Mouse (Mus musculus) gastrocnemius, postnatal 10 days (tissue): ENCODE measurements around the gene Abca8b. TPM values are rescaled to one million over a fixed set of nuclear protein-coding genes. Genes with fewer than 3 reads are reported as not detected.
"Not testable (repeated sequence)": the region's sequence is repeated elsewhere in the genome, so short reads cannot be mapped to it uniquely, and the experiment has no call there.

Source experiments
- DNase-seq: peaks from one replicate; pipeline ENCODE4 v3.0.0; 2021; ENCODE audit warnings: mixed read lengths
- long read RNA-seq, 2 experiments: library from polyadenylated mRNA; stranded (forward); transcript quantifications; one replicate each; pipeline ENCODE4 v2.0.0; 2021
- total RNA-seq, 2 experiments: library from RNA; stranded (reverse); gene quantifications; 2 replicates each; pipeline ENCODE4 v1.2.3; 2021

Abca8b gene
- total RNA-seq: 10 to 100 TPM; 11.3 to 12.1 TPM
- long read RNA-seq, experiment 1, full-length matches to known transcripts: 1 of 3 reads
- long read RNA-seq, experiment 1, partial matches to known transcripts: 0 of 3 reads
- long read RNA-seq, experiment 1, other reads (novel, unspliced or antisense): 2 of 3 reads
- long read RNA-seq, experiment 2, full-length matches to known transcripts: 2 of 5 reads
- long read RNA-seq, experiment 2, partial matches to known transcripts: 1 of 5 reads
- long read RNA-seq, experiment 2, other reads (novel, unspliced or antisense): 2 of 5 reads

DNA sequence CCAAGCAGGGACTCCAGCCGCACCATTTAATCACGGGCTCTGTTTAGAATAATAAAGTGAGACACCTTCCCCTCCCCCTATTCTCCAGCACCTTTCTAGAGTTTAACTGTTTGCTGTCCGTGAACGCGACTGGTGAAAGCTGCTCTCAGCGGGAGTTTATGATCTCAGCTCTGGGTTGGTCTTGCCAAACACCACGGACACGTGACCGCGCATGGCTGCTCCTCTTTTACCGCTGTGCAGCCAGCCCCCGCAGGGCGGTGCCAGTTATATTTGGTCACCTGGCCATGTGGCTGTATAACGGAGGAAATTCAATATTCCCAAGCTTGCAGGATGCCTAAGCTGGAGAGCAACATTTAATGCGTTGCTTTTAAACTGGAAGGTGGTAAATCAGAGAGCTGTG is at the start of gene Abca8b:
Gene Abca8b, minus strand, starts transcription at position 222 of the 400 bp plus-strand sequence.
- DNase-seq: peak; percentile 81

DNA sequence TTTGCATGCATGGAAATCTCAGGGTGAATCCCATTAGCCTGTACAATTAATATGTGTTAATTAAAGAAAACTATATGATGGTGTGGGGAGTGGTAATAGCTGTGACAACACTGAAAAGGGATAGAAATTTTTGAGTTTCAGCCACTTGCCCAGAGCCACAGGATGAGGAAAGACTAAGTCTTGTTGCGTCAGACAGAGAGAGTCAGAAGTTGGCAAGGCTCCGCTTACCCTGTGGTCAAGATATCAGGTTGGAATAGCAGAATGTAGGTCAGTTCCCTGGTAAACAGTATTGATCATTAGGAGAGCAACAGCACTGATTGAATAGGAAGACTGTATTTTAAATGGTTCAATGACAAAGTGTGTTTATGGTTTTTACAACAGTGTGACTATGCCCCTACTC is 42.1 kb upstream of the Abca8b start:
- DNase-seq: no peak

DNA sequence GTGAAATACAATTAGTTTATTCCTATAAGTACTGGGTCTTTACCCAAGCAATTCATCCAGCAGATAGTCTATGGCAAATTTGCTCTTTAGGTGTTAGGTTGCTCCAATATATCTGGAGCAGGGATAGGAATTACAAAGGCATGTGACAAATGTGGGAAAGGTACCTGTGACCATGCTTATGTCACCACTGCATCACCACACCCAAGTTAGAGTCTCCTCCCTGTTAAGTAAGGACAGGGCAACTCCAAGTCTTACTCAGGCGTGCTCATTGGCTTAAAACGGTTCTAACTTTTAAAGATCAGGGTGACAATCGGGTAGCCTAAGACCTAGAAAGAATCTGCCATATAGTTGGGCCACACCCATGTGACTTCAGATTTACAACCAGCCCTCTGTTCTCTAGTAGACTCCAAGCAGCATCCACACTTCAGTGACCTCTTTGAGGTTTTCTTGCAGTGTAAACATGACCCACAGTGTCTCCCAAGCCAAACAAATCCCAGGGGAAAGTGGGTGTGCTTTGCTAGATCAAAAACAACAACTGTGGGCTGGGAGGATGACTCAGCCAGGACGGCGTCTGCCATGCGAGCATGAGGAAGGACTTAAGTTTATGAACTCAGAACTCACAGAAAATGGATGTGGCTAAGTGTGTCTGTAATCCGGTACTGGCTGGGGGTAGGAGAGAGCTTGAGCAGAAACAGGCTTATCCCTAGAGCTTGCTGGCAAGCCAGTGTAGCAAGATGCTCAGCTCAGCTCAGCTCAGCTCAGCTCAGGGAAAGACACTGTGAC is 33.5 kb upstream of the Abca8b start:
- DNase-seq: no peak

DNA sequence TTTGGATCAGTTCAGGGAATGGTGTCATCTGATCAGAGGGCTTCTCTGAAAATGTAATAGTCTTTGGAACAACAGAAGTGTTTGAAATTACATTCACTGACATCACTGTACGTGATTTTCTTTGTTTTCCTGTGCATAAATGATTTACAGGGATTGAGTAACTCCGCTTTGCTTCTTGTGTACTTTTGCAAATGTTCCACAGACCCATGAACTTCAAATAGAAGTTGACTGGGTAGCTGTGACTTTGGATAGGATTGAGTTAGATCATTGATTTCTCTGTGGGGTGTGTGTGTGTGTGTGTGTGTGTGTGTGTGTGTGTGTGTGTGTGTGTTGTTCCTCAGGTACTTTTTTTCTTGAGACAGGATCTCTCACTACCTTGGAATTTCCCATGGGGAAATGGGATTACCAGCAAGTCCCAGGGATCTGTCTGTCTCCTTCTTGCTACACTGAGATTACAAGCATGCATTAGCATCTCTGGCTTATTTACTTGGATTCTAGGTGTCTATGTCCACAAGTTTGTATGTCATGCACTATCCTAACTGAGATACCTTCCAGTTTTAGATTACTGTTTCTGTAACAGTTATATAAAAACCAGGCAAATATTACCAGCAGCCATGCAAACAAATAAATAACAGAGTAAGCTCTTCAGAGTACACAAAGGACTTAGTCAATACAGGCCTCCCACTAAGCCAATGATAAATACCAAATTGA is 15.3 kb upstream of the Abca8b start:
- no peak for DNase-seq

DNA sequence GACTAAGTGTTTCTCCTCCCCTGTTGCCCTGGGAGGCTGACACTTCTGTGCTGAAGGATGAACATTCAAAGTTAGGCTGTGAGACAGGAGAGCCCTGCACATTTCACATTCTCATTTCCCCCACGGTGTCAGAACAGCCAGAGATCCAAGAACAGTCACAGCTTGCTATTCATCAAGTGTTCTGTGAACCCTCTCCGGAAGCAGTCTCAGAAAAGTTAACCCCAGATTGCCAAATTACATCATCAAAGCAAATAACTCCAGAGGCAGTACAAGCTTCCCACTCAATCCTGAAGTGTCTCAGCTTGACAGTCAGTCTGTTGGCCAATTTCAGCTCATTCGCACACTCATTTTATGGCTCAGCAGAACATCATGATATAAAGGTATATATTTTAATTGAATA is 632 bp downstream of the Abca8b start:
- DNase-seq: no peak

DNA sequence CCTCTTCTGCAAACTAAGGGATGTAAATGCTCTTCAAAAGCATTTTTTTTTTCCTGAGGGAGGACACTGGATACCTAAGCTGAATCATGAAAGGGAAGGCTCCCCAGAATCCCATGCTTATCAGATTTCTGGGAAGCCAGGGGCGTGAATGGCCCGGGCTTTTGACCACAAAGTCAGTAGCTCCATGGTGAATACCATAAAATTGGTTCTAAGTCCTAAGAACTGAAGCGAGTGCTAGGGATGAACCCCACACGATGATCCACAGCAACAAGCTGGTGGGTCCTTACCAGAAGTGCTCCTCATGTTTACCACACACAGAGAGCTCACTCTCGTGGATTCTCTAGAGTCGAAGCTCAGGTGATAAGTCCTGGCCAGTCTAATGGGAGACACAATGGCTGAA is 1.6 kb downstream of the Abca8b start:
- no peak for DNase-seq

DNA sequence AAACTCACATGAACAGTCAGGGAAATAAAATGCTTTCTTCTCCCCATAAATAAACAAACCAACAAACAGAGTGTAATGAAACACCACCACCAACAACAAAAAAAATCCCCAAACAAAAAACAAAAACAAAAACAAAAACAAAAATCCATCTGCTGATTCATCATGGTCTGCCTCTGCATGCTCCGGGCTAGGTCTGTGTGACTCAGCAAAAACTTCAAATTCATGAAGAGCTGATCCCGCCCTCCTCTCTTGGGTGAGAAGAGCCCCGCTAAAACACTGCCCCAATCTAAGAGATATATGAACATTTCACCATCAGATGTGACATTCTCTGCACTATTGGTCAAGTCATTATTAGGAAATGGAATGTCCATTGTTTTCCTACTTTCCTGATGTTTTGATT is 4.4 kb downstream of the Abca8b start:
- DNase-seq: no peak

DNA sequence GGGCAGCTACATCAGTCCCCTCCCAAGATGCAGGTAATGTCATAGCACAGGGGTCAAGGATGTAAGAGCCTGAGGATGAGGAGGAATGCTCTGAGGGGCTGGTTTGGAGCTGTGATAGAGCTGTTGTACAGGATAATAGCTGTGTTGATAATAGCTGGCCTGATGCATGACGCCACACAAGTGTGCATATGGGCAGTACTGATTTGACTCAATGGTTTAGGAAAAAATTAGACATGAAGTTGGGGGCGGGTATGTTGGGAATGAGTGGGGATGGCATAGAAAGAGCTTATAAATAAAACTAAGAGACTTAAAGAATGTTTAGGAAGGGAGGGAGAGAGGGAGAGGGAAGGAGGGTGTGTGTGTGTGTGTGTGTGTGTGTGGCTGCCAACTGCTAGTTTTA is 5.4 kb downstream of the Abca8b start:
- DNase-seq: no peak

DNA sequence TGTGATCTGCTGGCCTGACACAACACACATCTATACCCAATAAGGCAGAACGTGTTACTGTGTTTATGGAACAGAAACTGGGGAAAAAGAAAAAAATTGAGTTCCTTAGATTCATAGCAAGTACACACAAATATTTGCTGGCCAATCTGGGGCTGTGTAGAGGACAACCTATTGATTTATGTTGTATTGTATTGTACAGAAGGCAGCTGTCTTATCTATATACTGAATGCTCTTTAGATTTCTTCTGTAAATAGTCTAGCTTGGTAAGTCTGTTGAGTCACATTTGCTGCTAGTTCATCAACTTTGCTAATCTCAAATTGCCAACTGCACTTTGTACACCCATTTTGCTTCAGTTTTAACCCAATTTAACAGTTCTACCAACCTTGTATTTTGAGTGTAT is 7.5 kb downstream of the Abca8b start:
- DNase-seq: no peak

DNA sequence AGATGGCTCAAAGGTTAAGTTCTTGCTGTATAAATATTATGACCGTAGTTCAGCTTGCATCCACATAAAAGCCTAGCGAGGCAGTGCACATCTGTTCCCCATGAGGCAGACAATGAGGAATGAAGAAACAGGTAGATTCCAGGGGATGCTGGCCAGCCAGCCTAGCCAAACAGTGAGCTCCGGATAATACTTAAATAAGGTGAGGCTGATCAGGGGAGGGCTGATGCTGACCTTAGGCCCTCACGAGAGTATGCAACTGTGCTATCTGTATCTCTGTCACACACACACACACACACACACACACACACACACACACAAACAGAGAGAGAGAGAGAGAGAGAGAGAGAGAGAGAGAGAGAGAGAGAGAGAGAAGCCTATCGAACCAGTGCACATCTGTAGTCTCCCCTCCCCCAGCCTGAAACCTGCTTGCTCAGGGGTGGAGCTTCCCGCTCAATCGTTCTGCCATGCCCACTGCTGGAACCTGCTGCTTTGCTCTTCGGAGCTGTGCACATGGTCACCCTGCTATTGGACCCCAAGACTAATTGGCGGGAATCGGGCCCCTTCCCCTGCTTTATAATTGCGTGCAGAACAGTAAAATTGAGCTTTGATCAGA is 8.1 kb downstream of the Abca8b start:
- DNase-seq: not testable (repeated sequence)

DNA sequence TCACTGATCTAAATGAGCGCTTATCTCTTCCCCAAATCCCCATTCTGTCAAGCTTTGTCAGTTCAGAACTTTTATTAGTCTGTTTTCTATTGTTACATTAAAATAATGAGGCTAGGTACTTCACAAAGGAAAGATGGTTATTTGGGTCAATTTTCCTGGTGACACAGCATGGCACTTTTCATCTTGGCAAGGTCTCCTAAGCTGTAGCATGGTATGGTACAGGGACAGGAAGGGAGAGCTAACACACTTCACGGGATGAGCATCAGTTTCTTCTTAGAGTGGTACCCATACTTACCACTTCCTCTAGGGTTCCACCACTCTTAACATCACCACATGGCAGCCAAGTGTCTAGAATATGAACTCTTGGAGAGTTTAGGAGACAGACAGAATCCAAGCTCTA is 13.8 kb downstream of the Abca8b start:
- no peak for DNase-seq

DNA sequence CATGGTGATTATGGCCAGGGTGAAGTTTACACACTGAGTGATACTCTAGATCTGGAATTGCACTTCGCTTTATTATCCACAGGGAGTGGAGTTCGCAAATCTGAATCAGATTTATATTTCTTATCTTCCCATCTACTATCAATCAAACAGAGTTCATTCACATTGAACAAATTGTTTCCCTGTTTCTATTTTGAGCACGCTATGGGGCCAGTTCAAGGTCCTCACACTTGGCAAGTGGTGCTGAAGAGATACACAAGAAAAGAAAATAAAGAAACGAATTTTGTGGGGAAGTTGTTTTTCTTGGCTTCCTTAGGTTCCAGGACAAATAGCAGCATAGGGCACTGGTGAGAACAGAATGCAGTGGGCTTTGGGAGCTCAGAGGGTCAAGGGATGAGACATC is 25.1 kb downstream of the Abca8b start:
- DNase-seq: no peak

DNA sequence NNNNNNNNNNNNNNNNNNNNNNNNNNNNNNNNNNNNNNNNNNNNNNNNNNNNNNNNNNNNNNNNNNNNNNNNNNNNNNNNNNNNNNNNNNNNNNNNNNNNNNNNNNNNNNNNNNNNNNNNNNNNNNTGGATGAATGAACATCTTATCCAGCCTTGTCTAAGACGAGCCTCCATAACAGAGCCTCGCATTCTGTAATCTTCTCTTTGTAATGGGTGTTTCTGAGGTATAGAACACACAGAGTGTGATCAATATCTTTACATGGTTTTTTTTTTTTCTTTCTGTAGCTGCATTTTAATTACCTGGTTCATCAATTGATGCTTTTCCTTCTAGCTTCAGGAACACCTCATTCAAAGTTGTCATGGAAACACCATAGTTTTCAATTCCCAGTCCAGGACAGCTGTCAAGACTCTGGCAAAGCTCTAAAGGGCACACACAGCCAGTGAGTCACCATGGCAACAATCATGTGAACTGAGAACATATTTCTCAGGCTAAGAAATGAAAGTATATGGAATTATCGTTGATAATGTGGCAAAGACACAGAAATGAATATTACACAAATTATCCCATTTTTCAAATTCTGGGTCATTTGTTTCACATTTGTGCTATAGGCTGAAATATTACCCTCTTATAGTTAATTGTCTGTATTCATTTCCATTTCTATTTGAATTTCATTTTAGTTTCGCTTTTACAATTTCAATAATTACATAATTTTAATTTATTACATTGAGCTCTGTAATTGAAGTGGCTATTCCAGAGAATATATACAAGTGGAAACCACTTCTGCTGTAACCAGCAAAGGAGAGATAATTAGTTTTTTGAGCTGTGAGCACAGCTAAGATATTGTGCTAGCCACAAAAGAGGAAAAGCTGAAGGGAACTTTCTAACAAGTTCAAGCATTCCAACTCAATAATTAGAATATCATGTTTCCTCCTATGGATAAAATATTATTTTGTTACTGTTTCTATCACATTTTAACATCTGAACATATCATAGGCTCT is 33.9 kb downstream of the Abca8b start:
- no peak for DNase-seq

DNA sequence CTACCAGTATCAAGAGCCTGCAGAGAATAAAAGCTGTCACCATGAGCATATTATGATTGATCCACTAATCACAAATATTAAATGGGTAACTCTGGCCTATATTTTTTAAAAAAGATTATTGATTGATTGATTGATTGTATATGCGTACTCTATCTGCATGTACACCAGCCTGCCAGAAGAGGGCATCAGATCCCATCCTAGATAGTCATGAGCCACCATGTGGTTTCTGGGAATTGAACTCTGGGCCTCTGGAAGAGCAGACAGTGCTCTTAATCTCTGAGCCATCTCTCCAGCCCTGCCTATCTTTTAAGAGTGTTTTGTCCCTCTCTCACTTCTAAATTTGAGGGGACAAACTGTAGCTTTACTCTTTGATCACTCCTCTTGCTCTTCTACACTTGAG is 40.5 kb downstream of the Abca8b start:
- DNase-seq: no peak

DNA sequence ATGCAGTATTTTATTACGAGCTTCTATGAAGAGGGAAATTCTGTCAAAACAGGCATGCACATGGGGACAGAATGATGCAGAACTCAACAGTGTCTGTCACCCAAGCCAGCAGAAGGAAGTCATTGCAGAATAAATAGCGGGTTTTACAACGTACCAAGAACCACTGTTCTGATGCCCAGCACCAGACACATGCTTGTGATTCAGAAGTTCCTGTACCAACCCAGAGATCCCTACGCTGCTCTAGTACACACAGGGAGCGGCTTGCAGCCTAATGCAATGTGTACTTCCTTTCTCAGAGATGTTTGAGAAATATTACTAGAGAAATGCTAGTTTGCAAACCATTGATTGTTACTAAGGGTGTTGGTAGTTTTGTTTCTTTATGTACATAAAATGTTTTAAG is 58.7 kb downstream of the Abca8b start:
- no peak for DNase-seq

DNA sequence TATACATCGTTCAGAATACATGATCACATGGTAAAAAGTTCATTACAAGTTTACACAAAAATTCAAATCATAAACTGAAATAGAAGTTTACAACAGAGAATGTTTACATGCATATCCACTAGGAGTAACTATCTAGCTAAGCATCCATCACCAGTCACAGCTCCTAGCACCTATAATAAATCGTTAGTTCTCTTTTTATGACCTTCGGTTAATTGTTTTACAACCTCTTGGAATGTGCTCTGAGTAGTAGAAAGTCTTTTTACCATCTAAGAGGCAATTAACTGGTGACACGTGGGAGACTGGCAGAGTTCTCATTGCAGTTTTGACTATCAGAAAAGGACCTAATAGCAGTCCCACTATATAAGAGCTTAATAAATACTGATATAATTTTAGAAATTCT is 62.4 kb downstream of the Abca8b start:
- not testable (repeated sequence) for DNase-seq

DNA sequence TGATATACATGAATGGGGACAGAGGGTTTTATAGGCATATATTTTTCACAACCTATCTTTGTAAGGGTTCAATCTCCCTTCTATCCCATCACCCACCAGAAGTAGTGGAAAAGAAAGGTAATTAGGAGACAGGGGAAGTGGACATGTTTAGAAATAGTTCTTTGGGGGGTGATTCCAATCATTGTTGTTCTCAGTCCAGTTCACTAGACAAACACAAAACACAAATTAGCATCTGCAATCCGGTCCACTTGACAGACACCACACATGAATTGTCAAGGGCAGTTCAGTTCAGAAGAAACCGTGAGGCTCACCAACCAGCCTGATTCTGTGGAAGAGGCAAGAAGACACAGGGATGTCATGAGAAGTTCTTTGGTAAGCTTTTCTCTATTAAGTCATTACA is 67.2 kb downstream of the Abca8b start:
- no peak for DNase-seq

DNA sequence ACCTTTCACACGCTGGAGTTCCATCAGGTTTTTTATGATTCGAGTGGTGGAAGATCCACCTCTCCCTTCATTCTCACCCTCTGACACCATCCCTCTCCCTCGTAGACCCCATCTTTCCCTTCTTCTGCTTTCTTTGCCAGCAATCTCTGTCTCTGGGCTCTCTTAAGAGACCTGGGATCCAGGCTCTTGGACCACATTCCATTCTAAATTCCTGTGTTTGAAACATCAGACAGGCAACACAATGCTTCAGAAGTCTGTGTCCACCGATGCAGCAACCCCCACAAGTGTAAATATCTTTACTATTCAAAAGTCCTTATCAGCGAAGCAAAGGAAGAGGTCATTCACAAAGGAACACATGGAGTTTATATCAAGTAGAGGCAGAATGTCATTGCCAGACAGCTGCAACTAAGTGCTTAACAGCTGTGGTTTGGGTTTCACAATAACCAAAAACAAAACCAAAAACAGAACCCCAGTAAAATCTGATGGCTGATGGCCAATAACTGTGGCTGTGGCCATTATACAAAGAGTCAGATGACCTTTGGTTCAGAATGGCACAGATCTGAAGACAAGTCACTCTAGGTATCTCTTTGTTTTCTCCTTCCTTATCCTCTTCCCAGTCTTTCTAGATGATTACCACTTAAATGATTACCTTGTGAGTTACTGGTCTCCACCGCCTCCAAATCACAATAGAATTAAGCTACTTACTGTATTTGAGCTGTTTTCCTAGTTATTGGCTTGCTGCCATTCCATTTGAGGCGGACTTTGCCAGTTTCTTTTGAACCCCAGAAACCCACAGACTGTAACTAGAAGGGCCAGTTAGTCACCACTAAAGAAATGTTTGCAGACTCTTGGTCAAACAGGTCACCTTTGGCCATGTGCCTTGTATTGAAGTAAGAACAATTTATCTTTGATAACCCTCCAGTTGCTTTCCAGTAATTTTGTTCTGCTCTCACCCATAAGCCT is 68.6 kb downstream of the Abca8b start:
- DNase-seq: no peak

DNA sequence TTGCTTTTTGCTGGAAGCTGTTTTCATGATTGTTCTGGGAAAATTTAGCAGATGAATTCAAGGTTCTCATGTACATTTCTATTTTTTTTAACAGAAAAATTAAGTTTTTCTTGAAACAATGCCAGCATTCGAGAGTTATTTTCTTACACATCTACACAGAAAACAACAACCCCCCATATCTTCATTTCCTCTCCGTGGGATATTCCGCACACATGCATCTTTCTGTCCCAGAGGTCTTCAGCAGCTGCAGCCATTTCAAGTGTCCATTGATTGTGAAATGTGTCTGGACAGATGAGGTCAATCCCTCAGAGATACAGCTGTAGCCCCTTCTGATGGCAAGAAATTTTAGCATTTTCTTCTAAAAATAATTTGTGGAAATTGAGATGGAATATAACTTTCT is 73.4 kb downstream of the Abca8b start:
- no peak for DNase-seq

DNA sequence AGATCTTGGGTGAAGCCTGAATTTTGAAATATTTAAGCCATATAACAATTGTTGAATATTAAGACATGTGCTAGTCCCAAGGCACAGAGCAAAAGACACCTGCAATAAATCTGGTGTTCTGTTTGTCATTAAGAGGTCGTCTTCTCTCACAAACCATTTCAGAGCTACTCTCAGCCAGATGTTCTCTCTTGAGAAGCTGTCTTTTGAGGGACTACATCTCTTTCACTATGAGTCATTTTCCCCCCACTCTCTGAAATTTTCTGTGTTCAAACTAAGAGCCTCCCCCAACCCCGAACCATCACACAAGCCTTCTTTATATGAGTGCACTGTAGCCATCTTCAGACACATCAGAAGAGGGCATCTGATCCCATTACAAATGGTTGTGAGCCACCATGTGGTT is 76.2 kb downstream of the Abca8b start:
- no peak for DNase-seq
